In genomic region chr2:14550826-14551225, GRCm38 (mm10) we compare ENCODE assay signal across 16 mouse cellular contexts. TPM values are rescaled to one million over a fixed set of nuclear protein-coding genes. Genes with fewer than 3 reads are reported as not detected.
"Had no signal": no experiment of that assay in that cellular context is flagged by ENCODE, and none has a peak within 500 bp of the region (broad histone marks: within the 10 kb centered on the region; RNA-seq: fewer than 3 reads in every experiment).

No protein-coding gene starts in this region.

- H3K9me3 ChIP-seq: liver, embryonic 12.5 days; megakaryocyte, embryonic 14.5 days; midbrain, embryonic 13.5 days; midbrain, embryonic 15.5 days; neural tube, embryonic 12.5 days had no signal

- H3K36me3 ChIP-seq: liver, embryonic 12.5 days; midbrain, embryonic 13.5 days; midbrain, embryonic 15.5 days; neural tube, embryonic 12.5 days had no signal

- H3K4me2 ChIP-seq: liver, embryonic 12.5 days; midbrain, embryonic 11.5 days; midbrain, embryonic 13.5 days; midbrain, embryonic 15.5 days; neural tube, embryonic 12.5 days had no signal

- H3K27ac ChIP-seq: liver, embryonic 12.5 days; liver, embryonic 14.5 days; macrophage; midbrain, embryonic 13.5 days; midbrain, embryonic 15.5 days; neural tube, embryonic 12.5 days had no signal

- H3K4me3 ChIP-seq: liver, embryonic 12.5 days; megakaryocyte, embryonic 14.5 days; midbrain, embryonic 13.5 days; midbrain, embryonic 15.5 days; neural tube, embryonic 12.5 days had no signal

- DNase-seq: retina, postnatal 1 day; right cerebral cortex, adult 18-20 months; right cerebral cortex, postnatal 25 days; right cerebral cortex, postnatal 4 days; spleen, adult 18-20 months; thymus, adult 18-20 months; thymus, postnatal 25 days; thymus, postnatal 4 days had no signal

- H3K27me3 ChIP-seq: liver, embryonic 12.5 days; megakaryocyte, embryonic 14.5 days; midbrain, embryonic 13.5 days; midbrain, embryonic 15.5 days; neural tube, embryonic 12.5 days had no signal

- H3K9ac ChIP-seq: liver, embryonic 12.5 days; liver, embryonic 14.5 days; midbrain, embryonic 13.5 days; midbrain, embryonic 15.5 days; neural tube, embryonic 12.5 days had no signal

- ATAC-seq: liver, embryonic 12.5 days; midbrain, embryonic 13.5 days; midbrain, embryonic 15.5 days had no signal

- H3K4me1 ChIP-seq: liver, embryonic 12.5 days; megakaryocyte, embryonic 14.5 days; midbrain, embryonic 13.5 days; midbrain, embryonic 15.5 days; neural tube, embryonic 12.5 days had no signal

RNA-seq across cellular contexts. Expression of gene Cacnb2, which starts 52.1 kb away (rescaled TPM):
- polyA plus RNA-seq: macrophage had no signal
